Mouse (Mus musculus) liver, postnatal 0 days (tissue): ENCODE results near the gene Ppp1r9b.

ENCODE experiments used
- CTCF ChIP-seq: sonication (generic); IDR thresholded peaks from 2 replicates; pipeline ENCODE4 v1.5.1; 2016; ENCODE audit warnings: antibody characterized with exemption, low read depth
- EP300 ChIP-seq: IDR thresholded peaks from 2 replicates; pipeline ENCODE4 v1.6.1; 2016; ENCODE audit warnings: antibody characterized with exemption, low read depth, mild to moderate bottlenecking

DNA sequence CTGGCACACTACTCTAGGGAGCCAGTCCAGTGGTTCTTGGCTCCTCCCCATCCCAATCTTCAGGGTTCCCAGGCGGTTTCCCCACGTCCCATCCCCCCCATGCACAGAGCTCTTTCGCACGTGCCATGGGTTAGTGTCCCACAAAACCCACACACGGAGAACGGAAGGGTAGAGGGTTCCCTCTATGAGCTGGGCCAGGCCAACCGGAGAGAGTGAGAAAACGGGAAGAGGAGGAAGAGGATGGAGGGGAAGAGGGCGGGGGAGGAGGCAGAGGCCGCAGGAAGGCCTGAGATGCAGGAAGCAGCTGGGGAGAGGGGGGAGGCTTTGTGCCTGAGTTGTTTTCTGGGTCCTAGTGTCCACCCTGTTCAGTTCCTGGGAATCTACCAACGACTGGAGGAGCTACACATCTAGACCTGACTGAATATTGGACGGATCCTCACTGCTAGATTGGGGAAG lies 1.2 kb upstream of the Ppp1r9b start:
- peak; percentile 21; the same call in 1 of the 2 replicates for TF ChIP-seq CTCF
- no peak for TF ChIP-seq EP300
